Mouse (Mus musculus) liver, embryonic 16.5 days (tissue): Measurements from ENCODE around the gene Creb1. TPM values are rescaled to one million over a fixed set of nuclear protein-coding genes. Genes with fewer than 3 reads are reported as not detected.

Experiments used
- ATAC-seq: fragments of 200-750 bp; cut with Nextera tagmentation; 2 replicates; pipeline ENCODE4 v1.8.0; 2017; ENCODE audit warnings: low read depth, mild to moderate bottlenecking, moderate number of reproducible peaks, moderate library complexity
- H3K27ac ChIP-seq: fragments of 300-500 bp; sonication (generic); 2 replicates; pipeline ENCODE4 v1.5.1; 2014; ENCODE audit warnings: mild to moderate bottlenecking, low read length
- H3K27me3 ChIP-seq: fragments of 300-500 bp; sonication (generic); 2 replicates; pipeline ENCODE4 v1.6.1; 2014; ENCODE audit warnings: low read depth, low read length, mixed read lengths; ENCODE audit not compliant: control insufficient read depth, insufficient read depth
- H3K36me3 ChIP-seq: fragments of 300-500 bp; sonication (generic); 2 replicates; pipeline ENCODE4 v1.6.1; 2014; ENCODE audit warnings: mild to moderate bottlenecking; ENCODE audit not compliant: control insufficient read depth, insufficient read depth
- H3K4me1 ChIP-seq: fragments of 300-500 bp; sonication (generic); 2 replicates; pipeline ENCODE4 v1.6.1; 2014; ENCODE audit warnings: low read depth, low read length, mixed read lengths; ENCODE audit not compliant: control insufficient read depth
- H3K4me2 ChIP-seq: fragments of 300-500 bp; sonication (generic); 2 replicates; pipeline ENCODE4 v1.6.1; 2014; ENCODE audit warnings: low read depth, low read length, mixed read lengths
- H3K4me3 ChIP-seq: fragments of 300-500 bp; sonication (generic); 2 replicates; pipeline ENCODE4 v1.5.1; 2014; ENCODE audit warnings: low read depth, mild to moderate bottlenecking, low read length
- H3K9ac ChIP-seq: fragments of 300-500 bp; sonication (generic); 2 replicates; pipeline ENCODE4 v1.6.1; 2014; ENCODE audit warnings: low read depth, low read length
- H3K9me3 ChIP-seq: fragments of 300-500 bp; sonication (generic); replicated peaks from 2 replicates; pipeline ENCODE4 v1.6.1; 2016; ENCODE audit warnings: low read length; ENCODE audit not compliant: control insufficient read depth
- WGBS: fragments of 180-500 bp; shearing (Covaris S2); extraction: QIAGEN DNeasy Blood & Tissue Kit; methylation state at CpG from one replicate; pipeline ENCODE4 v1.1.7; 2014; ENCODE audit not compliant: insufficient replicate concordance; 5-methylcytosine and 5-hydroxymethylcytosine counted together
- polyA plus RNA-seq: library from polyadenylated mRNA; unstranded; fragments of >200 nt; fragmentation: Nextera tagmentation; extraction: Ambion mirVana; gene quantifications from 2 replicates; pipeline ENCODE4 v1.2.1, GENCODE M21; 2015

The Creb1 gene
- polyA plus RNA-seq, 1 experiment from 2014 or later: 10.9 TPM

DNA sequence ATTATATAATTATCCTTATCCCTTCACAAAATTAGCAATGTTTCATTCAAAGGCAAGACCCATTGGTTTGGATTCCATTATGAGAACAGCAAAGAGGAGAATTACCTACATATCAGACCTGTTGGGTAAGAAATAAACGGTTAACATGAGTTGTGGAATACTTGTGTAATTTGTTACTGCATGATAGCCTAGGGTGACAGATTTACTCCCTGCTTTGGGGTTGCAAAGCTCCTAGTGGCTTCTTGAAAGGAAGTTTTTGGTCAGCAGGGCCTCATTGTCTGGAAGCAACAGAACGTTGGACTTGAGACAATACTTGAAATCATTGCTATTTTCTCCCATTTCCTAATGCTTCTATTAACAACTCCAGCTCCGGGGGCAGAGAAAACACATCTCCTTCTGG is 14.0 kb upstream of the Creb1 start:
- H3K4me3 ChIP-seq: no peak overlapping the region
- 25% methylated on average over 3 of the region's 3 CpGs for WGBS
- ATAC-seq: no peak
- H3K9ac ChIP-seq: no peak overlapping the region
- no peaks in the 10 kb centered on the region for H3K27me3 ChIP-seq
- H3K4me1 ChIP-seq: no peaks in the 10 kb centered on the region
- no peaks in the 10 kb centered on the region for H3K36me3 ChIP-seq
- no peaks in the 10 kb centered on the region for H3K9me3 ChIP-seq
- H3K27ac ChIP-seq: no peak overlapping the region
- no peak overlapping the region for H3K4me2 ChIP-seq

DNA sequence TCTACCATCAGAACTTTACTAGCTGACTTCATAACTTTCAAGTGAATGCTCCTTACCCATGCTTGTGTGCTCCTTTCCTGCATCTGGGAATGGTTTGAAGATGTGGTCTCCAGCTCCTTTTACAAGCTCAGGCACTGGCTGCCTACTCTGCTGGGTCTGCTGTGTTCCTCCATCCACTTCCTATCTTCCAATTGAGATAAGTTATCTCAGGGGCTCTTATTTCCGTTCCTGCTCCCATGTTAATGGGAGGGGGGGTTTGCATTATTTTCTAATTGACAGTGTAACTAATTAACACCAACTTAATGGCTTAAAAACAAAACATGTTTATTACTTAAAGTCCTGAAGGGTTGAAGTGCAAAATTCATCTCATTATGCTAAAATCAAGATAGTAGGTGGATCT is 13.1 kb upstream of the Creb1 start:
- Histone ChIP-seq H3K4me2 (no peak overlapping the region), H3K9ac (no peak overlapping the region), H3K4me1 (no peaks in the 10 kb centered on the region), H3K4me3 (no peak overlapping the region), H3K27me3 (no peaks in the 10 kb centered on the region), H3K36me3 (no peaks in the 10 kb centered on the region), H3K9me3 (no peaks in the 10 kb centered on the region), H3K27ac (no peak overlapping the region)
- no peak for ATAC-seq
- 9% methylated on average over 1 of the region's 1 CpGs for WGBS

DNA sequence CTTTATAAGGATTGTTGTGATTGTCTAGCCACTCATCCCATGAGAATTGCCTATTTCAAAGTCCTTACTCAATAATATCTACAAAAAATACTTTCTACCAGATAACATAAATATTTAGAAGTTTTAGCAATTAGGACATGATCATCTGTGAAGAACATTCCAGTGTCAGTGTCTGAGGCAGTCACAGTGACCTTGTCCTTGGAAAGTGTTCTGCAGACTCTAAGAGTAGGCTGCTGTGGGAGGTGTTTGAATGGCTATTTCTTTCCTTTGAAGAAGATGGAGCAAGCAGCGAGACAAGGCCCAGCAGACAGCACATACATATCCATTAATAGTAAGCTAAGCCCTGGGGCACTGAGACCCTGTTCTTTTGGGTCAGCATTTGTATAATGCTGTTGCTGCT is 12.5 kb upstream of the Creb1 start:
- Histone ChIP-seq H3K27me3 (no peaks in the 10 kb centered on the region), H3K36me3 (no peaks in the 10 kb centered on the region), H3K9me3 (no peaks in the 10 kb centered on the region), H3K9ac (no peak overlapping the region), H3K4me3 (no peak overlapping the region), H3K27ac (no peak overlapping the region), H3K4me2 (no peak overlapping the region), H3K4me1 (no peaks in the 10 kb centered on the region; the same call in 1 of the 2 replicates)
- ATAC-seq: no peak
- 50% methylated on average over 1 of the region's 1 CpGs for WGBS

DNA sequence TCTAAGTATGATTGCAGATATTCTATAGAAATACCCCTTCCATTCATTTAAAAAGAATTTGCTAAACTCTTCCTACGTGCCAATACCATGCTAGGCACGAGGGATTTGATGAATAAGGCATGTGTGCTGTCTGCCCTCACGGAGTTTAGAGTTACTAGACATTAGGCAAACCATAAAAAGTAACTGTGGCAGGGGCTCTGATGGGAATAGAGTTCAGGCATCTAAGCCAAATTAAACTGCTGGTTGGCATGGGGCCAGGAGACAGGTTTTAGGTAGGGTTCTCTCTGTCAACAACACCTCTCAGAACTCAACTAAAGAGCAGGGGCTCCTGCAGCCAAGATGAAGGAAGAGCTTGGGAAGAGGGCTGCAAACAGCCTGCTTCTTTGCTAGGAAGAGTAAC is 10.7 kb upstream of the Creb1 start:
- no peak overlapping the region for H3K4me3 ChIP-seq
- no peaks in the 10 kb centered on the region for H3K36me3 ChIP-seq
- no peaks in the 10 kb centered on the region; the same call in 1 of the 2 replicates for H3K4me1 ChIP-seq
- H3K4me2 ChIP-seq: no peak overlapping the region
- no peak overlapping the region for H3K27ac ChIP-seq
- whole genome bisulfite sequencing: 68% methylated on average over 3 of the region's 3 CpGs
- ATAC-seq: no peak
- H3K27me3 ChIP-seq: no peaks in the 10 kb centered on the region
- no peak overlapping the region for H3K9ac ChIP-seq
- H3K9me3 ChIP-seq: no peaks in the 10 kb centered on the region

DNA sequence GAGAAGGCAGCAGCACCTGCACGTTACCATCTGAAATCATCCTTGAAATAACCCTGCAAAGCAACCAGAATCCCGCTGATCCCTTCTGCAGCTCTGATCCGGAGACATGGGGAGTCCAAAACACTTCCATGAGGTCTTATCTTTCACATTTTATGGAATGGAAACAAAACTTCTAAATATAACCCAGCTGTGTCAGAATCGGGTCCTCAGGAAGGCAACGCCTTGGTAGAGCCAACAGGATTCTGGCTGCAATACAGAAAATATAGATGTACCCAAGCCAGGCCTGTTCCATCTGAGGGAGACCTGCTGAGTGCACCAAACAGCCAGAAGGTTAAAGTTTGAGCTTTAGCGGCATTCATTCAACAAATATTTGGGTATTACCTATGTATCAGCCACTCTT is 9.8 kb upstream of the Creb1 start:
- Histone ChIP-seq H3K9me3 (no peaks in the 10 kb centered on the region), H3K4me2 (no peak overlapping the region), H3K27me3 (no peaks in the 10 kb centered on the region), H3K9ac (no peak overlapping the region), H3K4me1 (no peaks in the 10 kb centered on the region; the same call in 1 of the 2 replicates), H3K4me3 (no peak overlapping the region), H3K36me3 (no peaks in the 10 kb centered on the region), H3K27ac (no peak overlapping the region)
- 65% methylated on average over 6 of the region's 6 CpGs for WGBS
- ATAC-seq: no peak

DNA sequence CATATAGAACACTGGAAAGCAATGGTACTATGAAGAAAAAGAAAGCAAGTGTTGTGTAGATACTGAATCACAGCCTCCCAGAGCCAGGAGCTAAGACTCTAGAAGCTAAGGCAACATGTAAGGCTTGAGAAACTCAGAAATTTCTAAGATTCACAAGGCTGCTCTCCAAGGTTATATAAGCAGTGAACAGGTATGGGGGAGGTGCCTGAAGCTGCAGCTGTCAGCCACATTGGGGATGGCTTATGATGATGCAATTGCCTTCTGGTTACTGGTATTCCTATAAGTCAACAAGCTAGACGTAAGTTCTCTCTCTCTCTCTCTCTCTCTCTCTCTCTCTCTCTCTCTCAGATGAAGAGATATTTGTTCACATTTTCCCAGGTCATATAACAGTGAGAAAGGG is 9.3 kb upstream of the Creb1 start:
- no peaks in the 10 kb centered on the region; the same call in 1 of the 2 replicates for H3K4me1 ChIP-seq
- H3K9me3 ChIP-seq: no peaks in the 10 kb centered on the region
- no peaks in the 10 kb centered on the region for H3K36me3 ChIP-seq
- H3K4me3 ChIP-seq: no peak overlapping the region
- H3K27ac ChIP-seq: no peak overlapping the region
- no peak for ATAC-seq
- H3K4me2 ChIP-seq: no peak overlapping the region
- H3K9ac ChIP-seq: no peak overlapping the region
- 48% methylated on average over 1 of the region's 1 CpGs for WGBS
- no peaks in the 10 kb centered on the region for H3K27me3 ChIP-seq

DNA sequence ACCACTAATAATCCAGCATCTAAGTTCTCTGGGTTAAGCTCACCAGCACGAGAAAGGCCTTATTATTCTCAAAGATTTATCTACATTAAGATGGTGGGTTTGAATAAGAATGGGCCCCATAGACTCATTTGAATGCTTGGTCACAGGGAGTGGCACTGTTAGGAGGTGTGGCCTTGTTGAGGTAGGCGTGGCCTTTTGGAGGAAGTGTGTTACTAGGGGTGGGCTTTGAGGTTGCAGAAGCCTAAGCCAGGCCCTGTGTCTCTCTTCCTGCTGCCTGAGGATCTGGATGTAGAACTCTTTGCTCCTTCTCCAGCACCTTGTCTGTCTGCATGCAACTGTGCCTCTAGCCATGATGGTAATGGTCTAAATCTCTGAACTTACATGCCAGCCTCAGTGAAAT is 7.8 kb upstream of the Creb1 start:
- no peak for ATAC-seq
- Histone ChIP-seq H3K4me3 (no peak overlapping the region), H3K9ac (no peak overlapping the region), H3K27me3 (no peaks in the 10 kb centered on the region), H3K4me2 (no peak overlapping the region), H3K36me3 (peaks cover 3% of the 10 kb centered on the region), H3K9me3 (no peaks in the 10 kb centered on the region), H3K4me1 (no peaks in the 10 kb centered on the region; the same call in 1 of the 2 replicates), H3K27ac (no peak overlapping the region)
- WGBS: 59% methylated on average over 2 of the region's 2 CpGs

DNA sequence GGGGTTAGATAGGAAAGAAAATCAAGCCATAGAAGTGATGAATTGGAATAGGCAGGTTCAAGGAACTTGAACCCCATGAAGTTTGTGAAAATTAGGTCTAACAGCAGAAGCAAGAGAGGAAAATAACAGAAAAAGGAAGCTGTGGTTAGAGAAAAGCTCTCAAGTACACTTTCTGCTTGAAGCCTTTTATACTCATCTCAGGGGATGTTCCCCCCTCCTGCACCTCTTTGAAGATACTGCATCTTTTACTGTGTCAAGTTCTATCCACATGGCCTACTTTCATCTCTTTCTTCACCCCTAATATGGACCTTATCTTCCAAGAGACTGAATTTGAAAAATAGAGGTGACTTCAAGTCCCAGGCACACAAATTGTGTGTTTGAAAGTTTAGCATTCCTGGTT is 4.8 kb upstream of the Creb1 start:
- H3K4me2 ChIP-seq: no peak overlapping the region
- no peak overlapping the region for H3K4me3 ChIP-seq
- H3K27me3 ChIP-seq: no peaks in the 10 kb centered on the region
- H3K27ac ChIP-seq: no peak overlapping the region
- peaks cover 15% of the 10 kb centered on the region for H3K4me1 ChIP-seq
- ATAC-seq: no peak
- H3K9me3 ChIP-seq: no peaks in the 10 kb centered on the region
- H3K9ac ChIP-seq: no peak overlapping the region
- peaks cover 3% of the 10 kb centered on the region for H3K36me3 ChIP-seq

DNA sequence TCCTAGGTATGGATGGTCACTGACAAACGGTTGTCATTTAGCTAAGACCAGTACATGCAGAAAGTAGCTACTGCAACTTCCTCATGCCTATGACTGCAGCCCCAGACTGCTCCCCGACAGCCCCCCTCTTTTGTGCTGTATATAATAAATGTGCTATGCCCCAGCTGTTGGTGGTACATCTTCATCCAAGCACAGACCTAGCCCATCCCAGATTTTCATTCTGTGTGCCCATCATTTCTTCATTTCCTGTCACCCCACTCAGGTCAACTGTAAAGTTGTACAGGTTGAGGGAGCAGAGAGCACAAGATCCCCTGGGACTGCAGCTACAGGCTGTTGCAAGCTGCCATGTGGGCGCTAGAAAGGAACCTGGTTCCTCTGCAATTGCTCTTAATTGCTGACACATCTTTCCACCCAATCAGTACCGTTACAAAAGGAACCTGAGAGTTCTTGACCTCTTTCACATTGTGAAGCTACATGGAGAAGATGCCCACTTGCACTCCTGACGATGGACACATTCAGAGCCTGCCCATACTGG is 2.6 kb upstream of the Creb1 start:
- peaks cover 18% of the 10 kb centered on the region for H3K4me1 ChIP-seq
- WGBS: 66% methylated on average over 5 of the region's 5 CpGs
- no peak overlapping the region for H3K4me3 ChIP-seq
- no peaks in the 10 kb centered on the region for H3K27me3 ChIP-seq
- no peak overlapping the region for H3K9ac ChIP-seq
- H3K9me3 ChIP-seq: no peaks in the 10 kb centered on the region
- H3K27ac ChIP-seq: no peak overlapping the region
- ATAC-seq: no peak
- peaks cover 3% of the 10 kb centered on the region for H3K36me3 ChIP-seq
- no peak overlapping the region for H3K4me2 ChIP-seq
